Mouse (Mus musculus) G1E (cell line): ENCODE data around the gene Tank.

ENCODE experiments used
- CTCF ChIP-seq: IDR thresholded peaks from 2 replicates; pipeline ENCODE4 v1.5.1; 2012; ENCODE audit warnings: low read depth, low read length, inconsistent platforms, mixed read lengths
- GATA1 ChIP-seq: IDR thresholded peaks from 2 replicates; pipeline ENCODE4 v1.6.1; 2012; ENCODE audit warnings: borderline replicate concordance, low read length, inconsistent platforms, mixed read lengths
- TAL1 ChIP-seq: conservative IDR thresholded peaks from 2 replicates; pipeline ENCODE4 v1.6.1; 2012; ENCODE audit warnings: low read depth, low read length, inconsistent platforms, mixed read lengths

DNA sequence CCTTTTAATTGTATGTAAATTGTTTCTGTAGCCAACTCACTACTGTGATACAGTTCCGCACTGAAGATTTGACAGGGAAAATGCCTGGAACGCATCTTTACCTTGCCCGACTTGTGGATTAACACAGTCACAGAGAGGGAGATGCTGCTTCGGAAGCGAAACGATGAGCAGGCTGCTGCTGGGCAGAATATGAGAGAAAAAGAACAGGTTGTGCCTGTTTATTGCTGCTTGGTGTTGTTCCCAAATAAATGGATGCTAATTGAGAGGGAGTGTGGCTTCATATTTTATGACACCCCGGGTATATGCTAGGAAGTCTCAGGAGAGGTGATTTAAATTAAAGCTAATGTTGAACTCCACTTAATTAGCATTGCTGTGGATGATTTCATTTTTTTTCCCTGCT, 23.0 kb upstream of the Tank start:
- TF ChIP-seq CTCF, result no peak
- TF ChIP-seq GATA1, result no peak
- TF ChIP-seq TAL1, result no peak
